Mouse (Mus musculus) kidney, adult 2 months (tissue): Measurements from ENCODE around the gene Gas2l3.

ENCODE experiments used
- CTCF ChIP-seq: fragments of 200-500 bp; conservative IDR thresholded peaks from 2 replicates; pipeline ENCODE4 v1.5.1; 2011; ENCODE audit warnings: low read depth, mild to moderate bottlenecking, control low read depth, low read length, moderate library complexity, mixed read lengths; ENCODE audit not compliant: insufficient read depth, insufficient read length
- POLR2A ChIP-seq: fragments of 200-500 bp; IDR thresholded peaks from one replicate; pipeline ENCODE4 v1.6.1; 2011; ENCODE audit warnings: low read depth, low read length, control low read depth

DNA sequence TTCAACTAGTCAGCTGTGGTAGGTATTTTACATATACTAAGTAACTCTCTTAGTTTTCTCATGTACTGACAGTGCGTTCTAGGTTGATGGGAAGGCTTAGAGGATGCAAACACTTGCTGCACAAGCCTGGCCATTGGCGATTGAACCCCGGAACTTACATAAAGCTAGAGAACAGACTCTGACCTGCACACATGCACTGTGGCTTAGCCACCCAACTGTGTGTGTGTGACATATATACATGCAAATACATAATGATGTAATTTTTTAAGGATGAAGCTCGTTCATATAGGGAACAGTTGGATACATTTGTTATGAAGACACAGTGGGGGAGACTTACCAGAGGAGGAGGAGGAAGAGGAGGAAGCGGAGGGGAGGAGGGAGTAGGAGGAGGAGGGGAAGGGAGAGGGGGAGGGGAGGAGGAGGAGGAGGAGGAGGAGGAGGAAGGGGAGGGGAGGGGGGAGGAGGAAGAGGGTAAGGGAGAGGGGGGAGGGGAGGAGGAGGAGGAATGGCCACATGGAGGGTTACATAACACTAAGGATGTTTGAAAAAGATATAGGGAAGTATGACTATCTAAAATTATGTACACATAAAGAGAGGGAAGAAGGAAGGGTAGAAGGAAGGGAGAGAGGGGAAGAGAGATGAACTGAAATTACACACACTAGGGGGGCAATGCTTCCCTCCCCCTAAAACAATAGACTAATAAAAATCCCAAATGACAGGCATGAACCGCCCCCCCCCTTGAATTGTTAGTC lies 36.9 kb downstream of the Gas2l3 start:
- TF ChIP-seq POLR2A (no peak), CTCF (no peak)
